Mouse (Mus musculus): Measurements from ENCODE around the gene Bud31.

GRCm38 (mm10) chr5:145113416-145113815, 26.7 kb upstream of the Bud31 start:
- TF ChIP-seq POLR2A (IDR thresholded peaks at IDR 0.05; ENCODE audit: insufficient read depth, low read depth, low read length) (no peak), CTCF (IDR thresholded peaks at IDR 0.05) (no peak), EP300 (IDR thresholded peaks at IDR 0.05; ENCODE audit: insufficient read depth, low read depth, low read length) (no peak)

Data from heart, adult 2 months (tissue).